Mouse (Mus musculus) lung, embryonic 14.5 days (tissue): ENCODE data around the gene Sos2. TPM values are rescaled to one million over a fixed set of nuclear protein-coding genes. Genes with fewer than 3 reads are reported as not detected.
"Not testable (repeated sequence)": the region's sequence is repeated elsewhere in the genome, so short reads cannot be mapped to it uniquely, and the experiment has no call there.

Experiments used
- ATAC-seq: fragments of 200-750 bp; cut with Nextera tagmentation; 2 replicates; pipeline ENCODE4 v1.8.0; 2017; ENCODE audit warnings: mild to moderate bottlenecking, moderate TSS enrichment, moderate library complexity; ENCODE audit not compliant: insufficient read depth
- DNase-seq: peaks from one replicate; pipeline ENCODE4 v3.0.0-alpha.2; 2015
- H3K27ac ChIP-seq: fragments of 300-500 bp; sonication (generic); 2 replicates; pipeline ENCODE4 v1.5.1; 2014; ENCODE audit warnings: low read depth, mild to moderate bottlenecking, moderate library complexity
- H3K27me3 ChIP-seq: fragments of 300-500 bp; sonication (generic); 2 replicates; pipeline ENCODE4 v1.6.1; 2014; ENCODE audit warnings: low read length, control low read depth; ENCODE audit not compliant: insufficient read depth
- H3K36me3 ChIP-seq: fragments of 300-500 bp; sonication (generic); 2 replicates; pipeline ENCODE4 v1.6.1; 2014; ENCODE audit warnings: control low read depth; ENCODE audit not compliant: insufficient read depth
- H3K4me1 ChIP-seq: fragments of 300-500 bp; sonication (generic); 2 replicates; pipeline ENCODE4 v1.6.1; 2014; ENCODE audit warnings: antibody characterized with exemption, control low read depth; ENCODE audit not compliant: insufficient read depth
- H3K4me2 ChIP-seq: fragments of 300-500 bp; sonication (generic); 2 replicates; pipeline ENCODE4 v1.6.1; 2014; ENCODE audit warnings: mild to moderate bottlenecking
- H3K4me3 ChIP-seq: fragments of 300-500 bp; sonication (generic); 2 replicates; pipeline ENCODE4 v1.5.1; 2014; ENCODE audit warnings: low read depth, low read length
- H3K9ac ChIP-seq: fragments of 300-500 bp; sonication (generic); 2 replicates; pipeline ENCODE4 v1.6.1; 2014
- H3K9me3 ChIP-seq: fragments of 300-500 bp; sonication (generic); 2 replicates; pipeline ENCODE4 v1.6.1; 2016; ENCODE audit warnings: low read depth, low read length, control low read depth
- CTCF ChIP-seq: IDR thresholded peaks from 2 replicates; pipeline ENCODE4 v1.5.1; 2016; ENCODE audit warnings: antibody characterized with exemption, low read depth
- WGBS: fragments of 180-500 bp; shearing (Covaris S2); extraction: QIAGEN DNeasy Blood & Tissue Kit; methylation state at CpG from one replicate; pipeline ENCODE4 v1.1.7; 2014; 5-methylcytosine and 5-hydroxymethylcytosine counted together
- polyA plus RNA-seq: library from polyadenylated mRNA; unstranded; fragments of >200 nt; fragmentation: Nextera tagmentation; extraction: Ambion mirVana; gene quantifications from 2 replicates; pipeline ENCODE4 v1.2.1, GENCODE M21; 2014

The Sos2 gene
- polyA plus RNA-seq, 1 experiment from 2014 or later = 13.0 TPM

DNA sequence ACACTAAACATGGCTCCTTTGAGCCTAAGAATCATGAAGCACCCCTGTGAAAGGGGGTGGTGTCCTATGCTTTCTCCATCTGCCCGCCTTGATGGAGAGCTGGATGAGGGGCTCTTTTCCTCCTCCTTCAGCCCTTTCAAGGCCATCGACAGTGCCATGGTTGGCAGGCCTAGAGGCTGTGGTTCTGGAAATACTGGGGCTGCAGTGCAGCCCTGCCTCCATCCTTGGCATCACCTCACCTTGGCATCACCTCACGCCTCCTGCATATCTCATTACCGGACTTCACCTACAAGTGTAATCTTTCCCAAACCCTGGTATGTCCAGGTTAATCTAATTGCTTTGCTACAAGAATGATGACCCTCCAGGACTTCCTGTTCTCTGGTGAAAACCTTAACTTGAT is 5.5 kb downstream of the Sos2 start:
- Histone ChIP-seq H3K27ac (no peak overlapping the region), H3K4me2 (no peak overlapping the region), H3K4me1 (peaks cover 11% of the 10 kb centered on the region; the same call in 1 of the 2 replicates), H3K27me3 (no peaks in the 10 kb centered on the region), H3K36me3 (no peaks in the 10 kb centered on the region), H3K9me3 (no peaks in the 10 kb centered on the region), H3K4me3 (no peak overlapping the region), H3K9ac (no peak overlapping the region)
- DNase-seq (no peak), ATAC-seq (no peak)
- TF ChIP-seq CTCF = no peak
- WGBS = 84% methylated on average over 4 of the region's 4 CpGs

DNA sequence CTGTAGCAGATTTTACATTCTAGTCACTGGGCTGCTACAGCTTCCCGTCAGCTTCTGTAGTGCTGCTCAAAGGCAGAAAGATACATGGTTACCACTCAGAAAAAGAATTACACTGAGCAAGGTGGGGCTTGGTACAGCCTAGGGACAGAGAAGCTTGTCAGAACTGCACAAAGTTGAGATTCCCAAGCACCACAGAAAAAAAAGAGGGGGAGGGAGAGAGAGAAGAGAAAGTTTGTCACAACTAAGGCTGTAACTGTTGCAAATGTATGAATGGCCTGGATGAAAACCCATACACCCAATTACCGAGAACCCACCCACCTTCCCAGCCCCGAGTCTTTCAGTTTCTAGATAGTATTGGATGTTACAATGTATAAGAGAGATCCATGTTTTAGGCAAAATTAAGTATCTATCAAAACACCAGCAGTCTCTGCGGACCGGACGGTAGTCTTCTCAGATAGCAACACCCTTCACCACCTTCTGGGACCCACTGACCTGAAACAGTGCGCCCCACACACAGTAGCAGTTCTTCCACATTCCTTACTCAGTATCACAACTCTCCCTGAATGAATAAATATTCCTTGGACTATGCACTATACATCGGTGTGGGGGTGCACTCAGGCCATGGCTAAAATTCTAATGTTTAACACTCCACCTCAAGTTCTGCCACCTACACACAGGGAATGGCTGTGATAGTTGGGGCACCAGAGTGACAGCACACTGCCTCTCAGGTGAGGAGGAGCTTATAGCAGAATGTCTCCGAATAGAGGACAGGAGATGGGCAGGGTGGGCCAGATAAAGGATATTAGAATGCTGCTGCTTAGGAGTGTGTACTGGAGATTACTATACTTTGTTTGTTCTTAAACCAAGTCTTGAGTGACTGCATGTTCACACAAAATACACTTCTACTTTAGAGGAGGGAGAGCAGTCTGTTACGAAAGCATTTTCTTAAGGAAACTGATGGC is 6.8 kb downstream of the Sos2 start:
- H3K4me1 ChIP-seq = peaks cover 9% of the 10 kb centered on the region; the same call in 1 of the 2 replicates
- DNase-seq (no peak), ATAC-seq (peak; percentile 21; the same call in 1 of the 2 replicates)
- no peaks in the 10 kb centered on the region for H3K9me3 ChIP-seq
- 75% methylated on average over 10 of the region's 10 CpGs for WGBS
- no peak overlapping the region for H3K4me2 ChIP-seq
- no peak for TF ChIP-seq CTCF
- H3K4me3 ChIP-seq = no peak overlapping the region
- no peak overlapping the region for H3K9ac ChIP-seq
- H3K36me3 ChIP-seq = no peaks in the 10 kb centered on the region
- no peak overlapping the region for H3K27ac ChIP-seq
- no peaks in the 10 kb centered on the region for H3K27me3 ChIP-seq

DNA sequence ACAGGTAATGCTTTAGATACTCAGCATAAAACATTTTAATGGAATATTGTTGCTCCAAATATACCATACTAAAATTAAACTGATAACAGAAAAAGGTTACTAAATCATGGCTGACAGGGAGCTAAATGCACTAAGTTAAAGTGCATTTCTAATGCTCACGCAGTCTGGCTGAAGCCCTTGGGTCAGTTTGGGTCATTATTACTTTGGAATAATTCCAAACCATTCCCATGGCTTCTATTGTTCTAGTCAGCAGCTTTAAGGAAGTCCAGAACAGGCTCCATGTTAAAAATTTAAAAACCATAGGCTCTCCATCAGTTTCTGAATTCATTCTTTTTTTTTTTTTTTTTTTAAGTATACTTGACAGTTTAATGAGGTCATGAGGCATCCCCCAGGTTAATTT is 7.5 kb downstream of the Sos2 start:
- no peaks in the 10 kb centered on the region for H3K36me3 ChIP-seq
- H3K9me3 ChIP-seq = no peaks in the 10 kb centered on the region
- H3K9ac ChIP-seq = no peak overlapping the region
- ATAC-seq = no peak
- H3K27ac ChIP-seq = no peak overlapping the region
- H3K4me1 ChIP-seq = peaks cover 8% of the 10 kb centered on the region; the same call in 1 of the 2 replicates
- H3K4me2 ChIP-seq = no peak overlapping the region
- DNase-seq = peak; percentile 59
- no peak overlapping the region for H3K4me3 ChIP-seq
- WGBS = 50% methylated on average over 1 of the region's 1 CpGs
- TF ChIP-seq CTCF = no peak
- no peaks in the 10 kb centered on the region for H3K27me3 ChIP-seq

DNA sequence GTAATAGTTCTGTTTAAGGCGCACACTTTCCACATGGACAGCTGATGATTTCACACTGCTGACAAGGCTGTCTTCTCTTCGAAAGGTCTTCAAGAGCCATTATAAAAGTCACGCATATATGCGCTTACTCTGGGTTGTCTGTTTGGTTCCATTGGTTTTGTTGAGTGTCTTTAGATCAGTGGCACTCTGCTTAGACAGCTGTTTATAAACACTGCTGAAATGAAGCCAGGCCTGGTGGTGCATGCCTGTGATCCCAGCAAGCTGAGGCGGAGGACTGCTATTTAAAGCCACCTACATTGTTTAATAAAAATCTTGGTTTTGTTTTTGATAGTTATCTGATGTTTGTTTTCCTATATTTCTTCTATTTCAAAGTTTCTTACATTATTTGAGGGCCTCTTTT is 14.9 kb downstream of the Sos2 start:
- Histone ChIP-seq H3K4me2 (no peak overlapping the region), H3K4me3 (no peak overlapping the region), H3K4me1 (no peaks in the 10 kb centered on the region), H3K9ac (no peak overlapping the region), H3K27me3 (no peaks in the 10 kb centered on the region), H3K9me3 (no peaks in the 10 kb centered on the region), H3K36me3 (no peaks in the 10 kb centered on the region), H3K27ac (no peak overlapping the region)
- 50% methylated on average over 5 of the region's 5 CpGs for WGBS
- TF ChIP-seq CTCF = no peak
- DNase-seq (peak; percentile 83), ATAC-seq (peak; percentile 91)

DNA sequence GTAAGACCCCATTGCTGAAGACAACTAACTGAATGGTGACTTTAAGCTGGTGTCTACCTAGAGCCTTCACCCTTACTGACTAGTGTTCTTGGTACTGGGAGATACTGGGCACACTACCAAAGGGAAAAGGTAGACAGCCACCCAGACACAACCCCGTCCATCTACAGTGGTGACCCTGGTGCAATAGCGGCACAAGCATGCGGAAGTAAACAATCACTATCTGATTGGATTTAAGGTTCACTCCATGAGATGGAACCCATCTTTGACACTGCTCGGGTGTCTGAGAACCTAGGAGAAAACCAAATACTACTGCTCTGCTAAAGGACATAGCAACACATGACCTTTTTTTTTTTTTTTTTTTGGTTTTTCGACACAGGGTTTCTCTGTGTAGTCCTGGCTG is 20.0 kb downstream of the Sos2 start:
- Histone ChIP-seq H3K9me3 (no peaks in the 10 kb centered on the region), H3K27me3 (no peaks in the 10 kb centered on the region), H3K36me3 (no peaks in the 10 kb centered on the region), H3K9ac (no peak overlapping the region), H3K4me1 (no peaks in the 10 kb centered on the region; the same call in 1 of the 2 replicates), H3K27ac (no peak overlapping the region), H3K4me3 (no peak overlapping the region), H3K4me2 (no peak overlapping the region)
- no peak for ATAC-seq
- 91% methylated on average over 5 of the region's 5 CpGs for WGBS
- no peak for DNase-seq
- TF ChIP-seq CTCF = no peak

DNA sequence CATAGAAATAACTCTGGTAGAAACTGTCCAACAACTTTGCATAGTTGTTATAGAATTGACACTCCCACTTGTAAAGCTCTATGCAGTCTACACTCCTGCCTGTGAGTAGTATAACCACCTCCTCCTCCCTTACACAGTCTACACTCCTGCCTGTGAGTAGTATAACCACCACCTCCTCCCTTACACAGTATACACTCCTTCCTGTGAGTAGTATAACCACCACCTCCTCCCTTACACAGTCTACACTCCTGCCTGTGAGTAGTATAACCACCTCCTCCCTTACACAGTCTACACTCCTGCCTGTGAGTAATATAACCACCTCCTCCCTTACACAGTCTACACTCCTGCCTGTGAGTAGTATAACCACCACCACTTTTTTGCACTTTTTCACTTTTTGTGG is 27.7 kb downstream of the Sos2 start:
- peak; percentile 16 for DNase-seq
- not testable (repeated sequence) for H3K9me3 ChIP-seq, H3K27me3 ChIP-seq, H3K4me1 ChIP-seq, H3K27ac ChIP-seq, H3K4me3 ChIP-seq, H3K9ac ChIP-seq, H3K4me2 ChIP-seq
- ATAC-seq = peak; percentile 86
- H3K36me3 ChIP-seq = peaks cover 18% of the 10 kb centered on the region

DNA sequence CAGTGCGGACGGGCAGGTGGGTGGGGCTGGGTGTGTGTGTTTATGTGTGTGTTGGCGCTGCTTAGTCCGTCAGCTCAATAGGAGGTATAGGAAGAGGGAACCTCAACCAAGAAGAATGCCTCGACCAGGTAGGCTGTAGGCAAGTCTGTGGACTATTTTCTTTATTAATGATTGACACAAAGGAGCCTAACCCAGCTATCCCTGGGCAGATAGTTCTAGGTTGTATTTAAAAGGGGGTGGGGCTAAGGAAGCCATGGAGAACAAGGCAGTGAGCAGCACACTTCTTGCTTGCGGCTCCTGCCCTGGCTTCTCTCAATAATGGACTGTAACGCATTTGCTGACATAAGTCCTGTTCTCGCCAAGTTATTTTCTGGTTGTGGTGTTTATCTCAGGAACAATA is 32.1 kb downstream of the Sos2 start:
- H3K4me1 ChIP-seq = no peaks in the 10 kb centered on the region
- H3K4me3 ChIP-seq = no peak overlapping the region
- no peak overlapping the region for H3K4me2 ChIP-seq
- no peak for DNase-seq
- H3K27ac ChIP-seq = no peak overlapping the region
- H3K27me3 ChIP-seq = no peaks in the 10 kb centered on the region
- peaks cover 24% of the 10 kb centered on the region for H3K36me3 ChIP-seq
- H3K9ac ChIP-seq = no peak overlapping the region
- WGBS = 82% methylated on average over 8 of the region's 8 CpGs
- no peak for ATAC-seq
- no peak for TF ChIP-seq CTCF
- H3K9me3 ChIP-seq = no peaks in the 10 kb centered on the region
